Mouse (Mus musculus): ENCODE measurements around the gene Rexo1. TPM values are rescaled to one million over a fixed set of nuclear protein-coding genes. Genes with fewer than 3 reads are reported as not detected.
A peak's percentile ranks its signal among the peaks of the same experiment; 100 is the strongest.

The Rexo1 gene
- polyA plus RNA-seq, 1 experiment from 2014 or later: 7.1 TPM

- Histone ChIP-seq H3K4me1 (replicated peaks; ENCODE audit: control insufficient read depth, insufficient read depth) (peaks cover 5% of the 10 kb centered on the region; the same call in 1 of the 2 replicates), H3K27ac (replicated peaks) (no peak overlapping the region), H3K4me3 (ENCODE audit: low read depth, low read length) (no peak overlapping the region), H3K4me2 (replicated peaks; ENCODE audit: low read depth) (no peak overlapping the region), H3K27me3 (ENCODE audit: control insufficient read depth, insufficient read depth, low read length) (no peaks in the 10 kb centered on the region), H3K36me3 (ENCODE audit: control insufficient read depth, insufficient read depth, low read length) (peaks cover 9% of the 10 kb centered on the region), H3K9ac (ENCODE audit: low read length) (no peak overlapping the region), H3K9me3 (ENCODE audit: control insufficient read depth, low read length) (no peaks in the 10 kb centered on the region)
- WGBS: 83% methylated on average over 8 of the region's 8 CpGs
- no peak for ATAC-seq (ENCODE audit: low FRiP score, low TSS enrichment)
- no peak for DNase-seq (ENCODE audit: low spot score)
- no peak for TF ChIP-seq EP300 (optimal IDR thresholded peaks at IDR 0.05)
- no peak for TF ChIP-seq CTCF (IDR thresholded peaks at IDR 0.05; ENCODE audit: low read depth)
These were observed 7.8 kb downstream of the Rexo1 start for GRCm38 (mm10) chr10:80553575-80553974.

GRCm38 (mm10) chr10:80552364-80552763 is 9.0 kb downstream of the Rexo1 start:
- Histone ChIP-seq H3K4me2 (replicated peaks; ENCODE audit: low read depth) (no peak overlapping the region), H3K4me1 (replicated peaks; ENCODE audit: control insufficient read depth, insufficient read depth) (no peaks in the 10 kb centered on the region), H3K9ac (ENCODE audit: low read length) (0 out of 2 replicates have a peak overlapping the region, but pooled peaks have one; percentile 35), H3K36me3 (ENCODE audit: control insufficient read depth, insufficient read depth, low read length) (peaks cover 13% of the 10 kb centered on the region), H3K27me3 (ENCODE audit: control insufficient read depth, insufficient read depth, low read length) (no peaks in the 10 kb centered on the region), H3K9me3 (ENCODE audit: control insufficient read depth, low read length) (no peaks in the 10 kb centered on the region), H3K4me3 (ENCODE audit: low read depth, low read length) (no peak overlapping the region), H3K27ac (replicated peaks) (no peak overlapping the region)
- ATAC-seq (ENCODE audit: low FRiP score, low TSS enrichment): no peak
- TF ChIP-seq EP300 (optimal IDR thresholded peaks at IDR 0.05) (no peak), CTCF (IDR thresholded peaks at IDR 0.05; ENCODE audit: low read depth) (no peak)
- no peak for DNase-seq (ENCODE audit: low spot score)
- 60% methylated on average over 9 of the region's 9 CpGs for whole genome bisulfite sequencing

- Histone ChIP-seq H3K4me3 (ENCODE audit: low read depth, low read length) (no peak overlapping the region), H3K4me2 (replicated peaks; ENCODE audit: low read depth) (no peak overlapping the region), H3K9ac (ENCODE audit: low read length) (no peak overlapping the region), H3K4me1 (replicated peaks; ENCODE audit: control insufficient read depth, insufficient read depth) (no peaks in the 10 kb centered on the region), H3K9me3 (ENCODE audit: control insufficient read depth, low read length) (no peaks in the 10 kb centered on the region), H3K36me3 (ENCODE audit: control insufficient read depth, insufficient read depth, low read length) (peaks cover 33% of the 10 kb centered on the region), H3K27me3 (ENCODE audit: control insufficient read depth, insufficient read depth, low read length) (no peaks in the 10 kb centered on the region), H3K27ac (replicated peaks) (no peak overlapping the region)
- TF ChIP-seq EP300 (optimal IDR thresholded peaks at IDR 0.05) (no peak), CTCF (IDR thresholded peaks at IDR 0.05; ENCODE audit: low read depth) (no peak)
- DNase-seq (ENCODE audit: low spot score) (no peak), ATAC-seq (ENCODE audit: low FRiP score, low TSS enrichment) (no peak)
- 89% methylated on average over 21 of the region's 21 CpGs for WGBS
These were observed 12.1 kb downstream of the Rexo1 start for GRCm38 (mm10) chr10:80549279-80549678.

GRCm38 (mm10) chr10:80548428-80549006 is 12.8 kb downstream of the Rexo1 start:
- Histone ChIP-seq H3K27ac (replicated peaks) (no peak overlapping the region), H3K4me2 (replicated peaks; ENCODE audit: low read depth) (no peak overlapping the region), H3K4me3 (ENCODE audit: low read depth, low read length) (no peak overlapping the region), H3K27me3 (ENCODE audit: control insufficient read depth, insufficient read depth, low read length) (no peaks in the 10 kb centered on the region), H3K4me1 (replicated peaks; ENCODE audit: control insufficient read depth, insufficient read depth) (no peaks in the 10 kb centered on the region), H3K9me3 (ENCODE audit: control insufficient read depth, low read length) (no peaks in the 10 kb centered on the region), H3K36me3 (ENCODE audit: control insufficient read depth, insufficient read depth, low read length) (peaks cover 39% of the 10 kb centered on the region), H3K9ac (ENCODE audit: low read length) (no peak overlapping the region)
- TF ChIP-seq CTCF (IDR thresholded peaks at IDR 0.05; ENCODE audit: low read depth) (peak; percentile 88), EP300 (optimal IDR thresholded peaks at IDR 0.05) (no peak)
- WGBS: 75% methylated on average over 10 of the region's 10 CpGs
- DNase-seq (ENCODE audit: low spot score) (peak; percentile 71), ATAC-seq (ENCODE audit: low FRiP score, low TSS enrichment) (peak; percentile 66)

- H3K4me3 ChIP-seq (ENCODE audit: low read depth, low read length): no peak overlapping the region
- no peaks in the 10 kb centered on the region for H3K4me1 ChIP-seq (replicated peaks; ENCODE audit: control insufficient read depth, insufficient read depth)
- no peak overlapping the region for H3K27ac ChIP-seq (replicated peaks)
- no peak for DNase-seq (ENCODE audit: low spot score)
- no peak overlapping the region for H3K9ac ChIP-seq (ENCODE audit: low read length)
- no peak overlapping the region for H3K4me2 ChIP-seq (replicated peaks; ENCODE audit: low read depth)
- ATAC-seq (ENCODE audit: low FRiP score, low TSS enrichment): no peak
- no peaks in the 10 kb centered on the region for H3K9me3 ChIP-seq (ENCODE audit: control insufficient read depth, low read length)
- TF ChIP-seq CTCF (IDR thresholded peaks at IDR 0.05; ENCODE audit: low read depth) (no peak), EP300 (optimal IDR thresholded peaks at IDR 0.05) (no peak)
- no peaks in the 10 kb centered on the region for H3K27me3 ChIP-seq (ENCODE audit: control insufficient read depth, insufficient read depth, low read length)
- H3K36me3 ChIP-seq (ENCODE audit: control insufficient read depth, insufficient read depth, low read length): peaks cover 46% of the 10 kb centered on the region
- 92% methylated on average over 15 of the region's 15 CpGs for WGBS
These were observed 13.8 kb downstream of the Rexo1 start for GRCm38 (mm10) chr10:80547539-80547938.

DNA sequence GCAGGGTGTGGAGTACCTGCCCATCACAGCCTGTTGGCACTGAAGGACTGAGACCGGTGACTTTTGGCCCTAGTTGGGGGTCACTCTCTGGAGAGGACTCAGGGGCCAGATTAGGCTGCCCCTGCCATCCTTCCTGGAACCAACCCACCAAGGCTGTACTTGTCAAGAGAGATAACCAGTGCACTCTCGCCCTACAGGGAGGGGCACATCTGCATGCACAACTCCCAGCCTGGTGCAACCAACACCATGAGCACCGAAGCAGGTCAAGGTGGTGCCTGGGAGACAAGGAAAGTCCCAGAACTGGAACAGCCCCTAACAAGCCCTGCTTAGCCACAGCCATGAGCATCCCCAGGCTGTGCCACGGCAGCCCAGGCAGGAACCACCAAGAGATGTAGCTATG is 14.4 kb downstream of the Rexo1 start:
- no peaks in the 10 kb centered on the region for H3K4me1 ChIP-seq (replicated peaks; ENCODE audit: control insufficient read depth, insufficient read depth)
- TF ChIP-seq EP300 (optimal IDR thresholded peaks at IDR 0.05) (no peak), CTCF (IDR thresholded peaks at IDR 0.05; ENCODE audit: low read depth) (no peak)
- no peak overlapping the region for H3K9ac ChIP-seq (ENCODE audit: low read length)
- H3K4me2 ChIP-seq (replicated peaks; ENCODE audit: low read depth): no peak overlapping the region
- DNase-seq (ENCODE audit: low spot score) (no peak), ATAC-seq (ENCODE audit: low FRiP score, low TSS enrichment) (no peak)
- H3K27me3 ChIP-seq (ENCODE audit: control insufficient read depth, insufficient read depth, low read length): no peaks in the 10 kb centered on the region
- H3K27ac ChIP-seq (replicated peaks): no peak overlapping the region
- peaks cover 48% of the 10 kb centered on the region for H3K36me3 ChIP-seq (ENCODE audit: control insufficient read depth, insufficient read depth, low read length)
- WGBS: 90% methylated on average over 4 of the region's 4 CpGs
- no peak overlapping the region for H3K4me3 ChIP-seq (ENCODE audit: low read depth, low read length)
- H3K9me3 ChIP-seq (ENCODE audit: control insufficient read depth, low read length): no peaks in the 10 kb centered on the region

Measured in stomach, postnatal 0 days (tissue).